Mouse (Mus musculus) spleen, adult 2 months (tissue): ENCODE measurements around the gene Dhrs3. TPM values are rescaled to one million over a fixed set of nuclear protein-coding genes. Genes with fewer than 3 reads are reported as not detected.

Experiments
- DNase-seq, 2 experiments: peaks; one replicate each; pipeline versions ENCODE4 v3.0.0 to v3.0.0-alpha.2; 2012 to 2021; ENCODE audit warnings: low spot score in 2 of 2, low read depth in 1 of 2
- H3K27ac ChIP-seq: fragments of 200-500 bp; 2 replicates; pipeline ENCODE4 v1.5.1; 2012; ENCODE audit warnings: low read length, inconsistent platforms; ENCODE audit not compliant: insufficient read depth
- H3K27me3 ChIP-seq: fragments of 200-500 bp; 2 replicates; pipeline ENCODE4 v1.6.1; 2012; ENCODE audit warnings: mild to moderate bottlenecking, moderate library complexity, low read length, inconsistent platforms; ENCODE audit not compliant: control insufficient read depth, insufficient read depth
- H3K36me3 ChIP-seq: fragments of 200-500 bp; 2 replicates; pipeline ENCODE4 v1.6.1; 2012; ENCODE audit warnings: mild to moderate bottlenecking, low read length, inconsistent platforms; ENCODE audit not compliant: control insufficient read depth, insufficient read depth
- H3K4me1 ChIP-seq: fragments of 200-500 bp; 2 replicates; pipeline ENCODE4 v1.6.1; 2011; ENCODE audit warnings: inconsistent platforms; ENCODE audit not compliant: control insufficient read depth, insufficient read depth, insufficient read length
- H3K4me3 ChIP-seq: fragments of 200-500 bp; 2 replicates; pipeline ENCODE4 v1.5.1; 2011; ENCODE audit warnings: mild to moderate bottlenecking, inconsistent platforms; ENCODE audit not compliant: insufficient read depth, insufficient read length; ENCODE audit errors: extremely low read depth
- CTCF ChIP-seq: fragments of 200-500 bp; IDR thresholded peaks from 2 replicates; pipeline ENCODE4 v1.5.1; 2011; ENCODE audit warnings: mild to moderate bottlenecking, inconsistent platforms; ENCODE audit not compliant: insufficient read depth, insufficient read length, insufficient replicate concordance; ENCODE audit errors: extremely low read depth
- POLR2A ChIP-seq: fragments of 200-500 bp; IDR thresholded peaks from 2 replicates; pipeline ENCODE4 v1.6.1; 2011; ENCODE audit warnings: low read depth, low read length, inconsistent platforms
- WGBS: fragments of 180-500 bp; shearing (Covaris S2); methylation state at CpG from one replicate; pipeline ENCODE4 v1.1.7; 2018; 5-methylcytosine and 5-hydroxymethylcytosine counted together
- polyA plus RNA-seq: library from polyadenylated mRNA; depleted of rRNA; stranded (reverse); fragments of >200 nt; gene quantifications from 2 replicates; pipeline ENCODE4 v1.2.3, GENCODE M21; 2012

Gene Dhrs3
- polyA plus RNA-seq, 1 experiment = 33.9 TPM

DNA sequence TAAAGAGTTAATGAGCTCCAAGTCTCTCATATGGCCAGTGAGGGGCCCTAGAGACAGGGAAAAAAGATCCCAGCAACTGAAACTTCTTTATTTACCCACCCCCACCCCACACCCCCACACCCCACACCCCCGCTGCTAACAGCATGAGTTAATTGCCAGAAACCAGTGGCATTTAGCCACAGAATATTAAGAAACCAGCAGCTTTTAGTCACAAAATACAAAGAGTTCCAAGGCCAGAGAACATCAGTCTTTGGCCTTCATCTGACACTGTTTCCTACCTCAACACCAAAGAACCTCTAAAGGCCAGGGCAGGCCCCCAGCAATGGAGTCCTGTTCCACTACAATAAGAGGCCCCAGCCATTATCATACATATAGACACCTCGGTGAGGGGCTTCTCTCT is 11.3 kb upstream of the Dhrs3 start:
- no peaks in the 10 kb centered on the region for H3K27me3 ChIP-seq
- DNase-seq = no peak
- no peaks in the 10 kb centered on the region for H3K4me1 ChIP-seq
- no peaks in the 10 kb centered on the region for H3K36me3 ChIP-seq
- no peak overlapping the region for H3K4me3 ChIP-seq
- no peak overlapping the region for H3K27ac ChIP-seq
- WGBS = 94% methylated on average over 2 of the region's 2 CpGs
- TF ChIP-seq CTCF = no peak
- no peak for TF ChIP-seq POLR2A

DNA sequence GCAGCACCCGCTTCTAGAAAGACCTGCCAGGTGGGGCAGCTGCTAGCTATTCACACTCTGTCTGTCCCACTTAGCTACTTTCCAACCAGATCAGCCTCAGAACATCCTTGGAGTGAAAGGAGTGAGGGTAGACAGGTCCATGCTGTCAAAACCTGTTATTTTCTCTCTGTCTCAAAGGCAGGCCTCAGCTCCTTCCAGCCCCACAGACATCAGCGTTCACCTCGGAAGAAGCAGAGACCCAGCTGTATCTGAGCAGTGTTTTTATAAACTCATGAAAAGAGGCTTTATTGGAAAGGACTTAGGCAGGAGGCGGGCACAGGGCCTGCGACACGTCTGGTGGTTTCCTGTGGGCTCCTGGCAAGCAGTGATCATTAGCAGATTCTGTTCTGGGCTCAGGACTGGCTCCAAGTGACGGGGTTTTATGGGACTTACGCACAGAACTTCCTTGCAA is 9.7 kb upstream of the Dhrs3 start:
- no peak for TF ChIP-seq POLR2A
- Histone ChIP-seq H3K36me3 (no peaks in the 10 kb centered on the region), H3K27me3 (no peaks in the 10 kb centered on the region), H3K27ac (no peak overlapping the region), H3K4me1 (no peaks in the 10 kb centered on the region), H3K4me3 (no peak overlapping the region)
- no peak for DNase-seq
- WGBS = 51% methylated on average over 8 of the region's 8 CpGs

DNA sequence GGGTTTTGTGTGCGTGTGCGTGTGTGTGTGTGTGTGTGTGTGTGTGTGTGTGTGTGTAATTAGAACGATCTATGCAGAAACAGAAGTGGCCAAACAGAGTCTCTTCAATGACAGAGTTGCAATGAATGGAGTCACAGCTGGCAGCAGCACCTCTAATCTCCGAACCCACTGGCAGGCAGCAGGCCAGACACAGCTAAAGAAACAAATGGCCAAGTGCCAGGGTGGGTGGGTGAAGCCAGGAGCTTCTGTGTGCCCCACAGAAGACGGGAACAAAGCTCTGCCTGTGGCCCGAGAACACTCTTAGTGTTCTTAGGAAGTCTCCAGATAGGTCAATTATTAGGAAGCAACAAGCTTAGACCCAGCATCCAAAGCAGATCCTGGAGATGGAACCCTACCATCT is 6.2 kb upstream of the Dhrs3 start:
- no peaks in the 10 kb centered on the region for H3K27me3 ChIP-seq
- H3K4me1 ChIP-seq = no peaks in the 10 kb centered on the region
- TF ChIP-seq POLR2A = no peak
- no peak for TF ChIP-seq CTCF
- H3K27ac ChIP-seq = no peak overlapping the region
- WGBS = 72% methylated on average over 6 of the region's 6 CpGs
- no peak for DNase-seq
- no peaks in the 10 kb centered on the region for H3K36me3 ChIP-seq
- no peak overlapping the region for H3K4me3 ChIP-seq

DNA sequence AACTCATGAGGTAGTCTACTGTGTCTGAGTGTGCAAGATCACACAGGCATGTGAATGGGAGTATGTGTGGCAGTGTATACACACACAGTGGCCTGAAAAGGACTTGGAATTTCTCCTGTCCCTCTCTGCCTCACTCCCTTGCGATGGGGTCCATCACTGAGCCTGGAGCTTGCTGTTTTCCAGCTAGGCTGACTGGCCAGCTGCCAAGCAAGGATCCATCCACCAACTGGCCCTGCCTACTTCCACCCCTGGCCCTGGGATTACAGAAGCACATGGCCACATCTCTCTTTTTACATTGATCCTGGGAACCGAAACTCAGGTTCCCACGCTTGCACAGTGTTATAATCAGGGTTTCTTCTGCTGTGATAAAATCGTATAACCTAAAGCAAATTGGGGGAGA is 3.9 kb upstream of the Dhrs3 start:
- no peak for TF ChIP-seq CTCF
- no peak for TF ChIP-seq POLR2A
- H3K36me3 ChIP-seq = no peaks in the 10 kb centered on the region
- H3K4me3 ChIP-seq = no peak overlapping the region
- H3K27me3 ChIP-seq = no peaks in the 10 kb centered on the region
- no peak overlapping the region for H3K27ac ChIP-seq
- DNase-seq = no peak
- WGBS = 89% methylated on average over 4 of the region's 4 CpGs
- H3K4me1 ChIP-seq = peaks cover 3% of the 10 kb centered on the region; the same call in 1 of the 2 replicates

DNA sequence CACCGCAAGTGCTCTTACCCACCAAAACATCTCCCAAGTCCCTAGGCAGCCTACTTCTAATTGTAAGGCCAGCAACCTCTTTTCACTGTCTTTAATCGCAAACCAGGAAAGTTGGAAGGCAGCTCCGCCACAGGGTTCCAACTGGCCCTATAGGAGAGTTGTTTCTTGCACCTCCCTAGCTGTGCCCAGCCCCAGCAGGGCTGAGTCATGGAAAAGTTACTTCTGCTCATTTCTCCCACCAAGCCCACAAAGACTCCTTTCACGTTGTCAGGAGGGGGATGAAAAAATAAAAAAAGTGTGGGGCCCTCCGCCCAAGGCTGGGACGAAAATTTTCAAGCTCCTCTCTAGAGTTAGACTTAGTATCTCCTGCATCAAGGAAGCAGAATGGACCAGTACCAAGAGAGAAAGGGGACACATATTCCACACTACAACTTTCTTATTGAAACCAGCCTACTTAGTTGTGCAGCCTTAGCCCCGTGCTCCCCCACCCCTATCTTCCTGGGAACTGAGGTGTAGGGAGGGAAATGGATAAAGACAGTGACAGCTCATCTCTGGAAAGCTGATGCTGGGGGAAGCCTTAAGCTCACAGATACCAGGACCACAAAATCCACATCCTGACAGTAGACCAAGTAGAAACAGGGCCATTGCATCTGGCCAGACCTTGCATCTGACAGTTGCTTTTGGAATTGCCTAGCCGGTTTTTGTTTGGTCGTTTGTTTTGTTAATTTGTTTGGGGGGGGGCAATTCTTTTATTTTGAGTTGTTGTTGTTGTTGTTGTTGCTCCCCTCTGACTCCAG is 2.9 kb upstream of the Dhrs3 start:
- no peak overlapping the region for H3K27ac ChIP-seq
- no peaks in the 10 kb centered on the region for H3K36me3 ChIP-seq
- WGBS = 84% methylated on average over 9 of the region's 9 CpGs
- peaks cover 3% of the 10 kb centered on the region; the same call in 1 of the 2 replicates for H3K4me1 ChIP-seq
- H3K4me3 ChIP-seq = no peak overlapping the region
- DNase-seq = no peak
- TF ChIP-seq POLR2A (no peak), CTCF (no peak)
- no peaks in the 10 kb centered on the region for H3K27me3 ChIP-seq

DNA sequence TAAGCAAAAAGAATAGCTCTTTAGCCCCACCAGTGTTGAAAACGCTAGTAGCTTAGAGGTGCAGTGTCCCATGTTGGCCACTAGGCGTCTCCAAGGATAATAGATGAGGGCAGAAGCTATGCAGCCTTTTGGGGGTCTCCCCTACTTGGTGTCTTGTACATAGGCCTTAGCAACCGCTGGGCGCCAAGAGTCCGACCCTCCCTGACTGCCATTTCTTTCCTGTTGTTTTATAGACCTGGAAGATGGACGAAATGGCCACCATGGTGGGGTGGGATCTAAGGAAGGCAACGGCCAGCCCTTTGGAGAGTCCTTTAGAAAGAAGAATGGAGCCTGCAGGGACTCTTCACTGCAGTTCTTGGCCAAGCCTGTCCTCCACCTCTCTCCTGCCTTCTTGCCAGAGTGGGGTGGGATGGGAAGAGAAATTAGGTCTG is 1.9 kb upstream of the Dhrs3 start:
- DNase-seq = peak; percentile 48 to 51
- no peaks in the 10 kb centered on the region for H3K27me3 ChIP-seq
- H3K4me3 ChIP-seq = no peak overlapping the region
- H3K27ac ChIP-seq = no peak overlapping the region
- 17% methylated on average over 7 of the region's 7 CpGs for WGBS
- H3K36me3 ChIP-seq = no peaks in the 10 kb centered on the region
- peaks cover 3% of the 10 kb centered on the region; the same call in 1 of the 2 replicates for H3K4me1 ChIP-seq
- TF ChIP-seq POLR2A (no peak), CTCF (peak; percentile 78; the same call in 1 of the 2 replicates)

DNA sequence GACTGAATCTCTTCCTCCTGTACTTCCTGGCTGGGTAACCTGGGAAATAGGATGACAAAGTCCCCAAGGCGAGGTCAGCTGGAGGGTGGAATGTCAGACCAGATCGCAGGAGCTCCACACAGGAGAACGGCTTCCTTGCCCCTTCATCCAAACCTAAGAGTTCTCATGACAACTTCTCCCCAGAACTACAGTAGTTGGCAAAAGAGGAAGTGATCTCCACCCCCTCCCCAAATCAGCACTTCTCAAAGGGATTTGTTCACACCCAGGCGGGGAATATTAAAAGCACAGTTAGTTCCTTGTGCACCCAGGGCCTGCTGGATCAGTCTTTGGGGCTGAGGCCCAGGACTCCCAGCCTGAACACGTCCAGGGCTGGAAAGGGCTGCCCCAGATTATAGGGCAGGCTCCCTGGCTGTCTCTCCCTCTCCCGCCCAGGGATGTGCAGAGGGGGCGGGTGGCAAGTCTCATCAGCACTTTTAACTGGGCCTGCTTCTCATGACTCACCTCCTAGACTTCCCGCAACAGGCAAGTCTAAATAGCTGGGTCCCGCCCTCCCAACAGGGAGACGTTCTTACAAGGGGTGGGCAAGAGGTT is 1.4 kb upstream of the Dhrs3 start:
- Histone ChIP-seq H3K27me3 (no peaks in the 10 kb centered on the region), H3K27ac (peak overlapping the region; percentile 12; the same call in 1 of the 2 replicates), H3K4me3 (no peak overlapping the region), H3K36me3 (no peaks in the 10 kb centered on the region), H3K4me1 (peaks cover 3% of the 10 kb centered on the region; the same call in 1 of the 2 replicates)
- DNase-seq = no peak
- TF ChIP-seq CTCF = no peak
- WGBS = 63% methylated on average over 10 of the region's 10 CpGs
